Mouse (Mus musculus) G1E (cell line): ENCODE measurements around the gene Rbm44. TPM values are rescaled to one million over a fixed set of nuclear protein-coding genes. Genes with fewer than 3 reads are reported as not detected.

ENCODE experiments used
- ATAC-seq: 2 replicates; pipeline ENCODE4 v1.8.0; 2016; ENCODE audit warnings: mild to moderate bottlenecking; ENCODE audit not compliant: insufficient number of reproducible peaks, poor library complexity, low FRiP score, severe bottlenecking; ENCODE audit errors: extremely low read depth
- DNase-seq: peaks from one replicate; pipeline ENCODE4 v3.0.0; 2012; ENCODE audit warnings: low spot score
- H3K27me3 ChIP-seq: 2 replicates; pipeline ENCODE4 v1.6.1; 2012; ENCODE audit warnings: mild to moderate bottlenecking, low read length, inconsistent platforms; ENCODE audit not compliant: insufficient read depth
- H3K36me3 ChIP-seq: replicated peaks from 2 replicates; pipeline ENCODE3; 2012; ENCODE audit warnings: mild to moderate bottlenecking, inconsistent platforms
- H3K4me1 ChIP-seq: 2 replicates; pipeline ENCODE4 v1.6.1; 2012; ENCODE audit warnings: low read depth, low read length, inconsistent platforms, mixed read lengths; ENCODE audit not compliant: insufficient read depth
- H3K4me3 ChIP-seq: 2 replicates; pipeline ENCODE4 v1.5.1; 2012; ENCODE audit warnings: low read depth, mild to moderate bottlenecking, inconsistent platforms, low read length, moderate library complexity, mixed read lengths
- H3K9me3 ChIP-seq: replicated peaks from 2 replicates; pipeline ENCODE4 v1.6.1; 2012; ENCODE audit warnings: inconsistent platforms
- CTCF ChIP-seq: IDR thresholded peaks from 2 replicates; pipeline ENCODE4 v1.5.1; 2012; ENCODE audit warnings: low read depth, low read length, inconsistent platforms, mixed read lengths
- GATA1 ChIP-seq: IDR thresholded peaks from 2 replicates; pipeline ENCODE4 v1.6.1; 2012; ENCODE audit warnings: borderline replicate concordance, low read length, inconsistent platforms, mixed read lengths
- GATA2 ChIP-seq: IDR thresholded peaks from 2 replicates; pipeline ENCODE4 v1.6.1; 2012; ENCODE audit warnings: low read depth, low read length, inconsistent platforms, borderline replicate concordance
- POLR2AphosphoS5 ChIP-seq: IDR thresholded peaks from 2 replicates; pipeline ENCODE4 v1.6.1; 2012; ENCODE audit warnings: low read depth, low read length, inconsistent platforms; ENCODE audit not compliant: insufficient replicate concordance
- TAL1 ChIP-seq: conservative IDR thresholded peaks from 2 replicates; pipeline ENCODE4 v1.6.1; 2012; ENCODE audit warnings: low read depth, low read length, inconsistent platforms, mixed read lengths
- polyA plus RNA-seq: library from polyadenylated mRNA; stranded (reverse); fragments of >175 nt; gene quantifications from 2 replicates; pipeline ENCODE4 v1.2.3, GENCODE M21; 2012
- total RNA-seq, 2 experiments: library from RNA; stranded (forward) in 1 of 2; stranded (reverse) in 1 of 2; fragments of 200-1000 nt in 1 of 2; fragments of >200 nt in 1 of 2; fragmentation: Nextera tagmentation in 1 of 2; gene quantifications; 2 replicates each; pipeline ENCODE4 v1.2.3; 2014 to 2017

The Rbm44 gene
- total and polyA plus RNA-seq, 3 experiments, result 0.27 TPM; not detected in 2

DNA sequence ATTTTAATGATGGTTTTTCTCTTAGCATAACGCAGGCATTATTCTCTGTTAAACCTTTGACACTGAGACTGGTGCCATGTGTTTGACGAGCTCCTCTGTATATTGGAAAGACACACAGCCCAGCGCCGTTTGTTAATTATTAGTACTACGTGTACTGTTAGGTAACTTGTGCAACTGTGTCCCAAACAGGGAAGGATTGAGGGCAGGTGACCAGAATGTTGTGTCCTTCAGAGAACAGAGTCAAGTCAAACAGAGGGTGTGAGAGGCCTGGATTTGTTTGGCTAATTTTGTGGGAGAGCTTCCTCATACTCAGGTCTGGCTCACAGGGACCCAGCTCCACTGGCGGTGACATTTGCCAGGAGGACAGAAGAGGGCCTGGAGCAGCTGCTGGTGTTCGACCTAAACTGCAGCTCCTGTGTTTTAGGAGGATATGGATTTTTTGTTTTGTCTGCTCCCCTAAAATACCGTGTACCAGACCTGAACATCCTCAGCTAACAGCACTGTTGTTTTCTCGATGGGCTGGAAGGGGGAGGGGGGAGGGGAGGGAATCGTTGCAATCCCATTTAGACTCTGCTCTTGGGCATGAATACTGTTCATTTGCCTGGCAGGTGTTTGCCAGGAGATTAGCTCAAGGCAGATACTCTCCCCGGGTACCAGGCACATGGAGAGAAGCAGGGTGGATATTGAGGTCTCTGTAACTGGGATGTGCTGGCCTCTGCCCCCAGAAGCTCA lies 43.0 kb upstream of the Rbm44 start:
- no peak for TF ChIP-seq CTCF
- TF ChIP-seq GATA2, result no peak
- no peak for TF ChIP-seq POLR2AphosphoS5
- TF ChIP-seq GATA1, result no peak
- no peak for TF ChIP-seq TAL1
- ATAC-seq, result no peak
- Histone ChIP-seq H3K36me3 (no peaks in the 10 kb centered on the region), H3K4me3 (no peak overlapping the region), H3K27me3 (no peaks in the 10 kb centered on the region), H3K9me3 (peaks cover 73% of the 10 kb centered on the region), H3K4me1 (no peaks in the 10 kb centered on the region)
- no peak for DNase-seq

DNA sequence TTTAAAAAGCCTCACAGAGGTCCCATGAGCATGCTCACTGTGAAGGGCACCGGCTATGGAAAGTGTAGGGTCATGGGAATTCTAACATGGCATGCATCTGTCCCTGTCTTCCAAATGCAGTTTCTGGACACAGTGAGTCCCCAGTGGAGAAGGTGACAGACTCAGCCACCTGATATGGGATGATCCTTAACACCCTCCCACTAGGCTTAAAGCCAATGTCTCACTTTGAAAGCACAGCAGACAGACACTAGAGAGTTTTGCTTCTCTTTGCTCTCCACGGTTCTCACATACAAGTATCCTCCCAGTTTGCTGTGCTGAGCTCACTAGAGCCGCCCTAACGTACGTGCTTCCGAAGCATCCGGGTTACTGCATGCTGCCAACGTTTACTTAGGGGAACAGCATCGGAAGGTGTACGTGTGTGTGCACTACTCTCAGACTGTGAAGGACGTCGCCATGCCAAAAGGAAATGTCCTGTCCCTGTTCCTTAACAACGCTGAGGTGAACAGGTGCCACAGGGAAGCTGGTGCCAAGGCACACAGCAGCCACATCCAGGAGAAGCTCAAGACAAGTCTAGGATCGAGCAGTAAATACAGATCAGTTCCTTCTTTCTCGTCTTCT lies 41.4 kb upstream of the Rbm44 start:
- no peaks in the 10 kb centered on the region for H3K36me3 ChIP-seq
- H3K27me3 ChIP-seq, result no peaks in the 10 kb centered on the region
- H3K4me1 ChIP-seq, result no peaks in the 10 kb centered on the region
- DNase-seq, result no peak
- H3K9me3 ChIP-seq, result peaks cover 71% of the 10 kb centered on the region
- H3K4me3 ChIP-seq, result no peak overlapping the region
- no peak for ATAC-seq
- TF ChIP-seq POLR2AphosphoS5 (no peak), CTCF (no peak), GATA2 (no peak), GATA1 (no peak), TAL1 (no peak)

DNA sequence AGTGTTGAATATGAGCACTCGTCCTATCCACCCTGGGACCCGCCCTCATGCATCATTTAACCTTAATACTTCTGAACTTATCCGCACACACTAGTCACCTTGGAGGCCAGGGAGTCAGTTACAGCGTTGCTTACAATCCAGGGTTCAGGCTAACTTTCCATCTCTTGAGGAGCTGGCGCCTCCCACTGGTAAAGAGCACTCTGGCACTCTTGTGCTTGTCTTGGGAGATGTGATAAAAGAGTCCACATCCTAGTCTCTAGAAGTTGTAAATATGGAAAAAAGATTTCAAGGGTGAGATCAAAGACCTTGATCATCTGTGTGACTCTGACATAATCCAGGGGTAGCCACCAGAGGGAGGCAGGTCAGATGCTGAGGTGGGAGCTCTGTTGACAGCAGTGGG lies 37.3 kb upstream of the Rbm44 start:
- Histone ChIP-seq H3K27me3 (no peaks in the 10 kb centered on the region), H3K4me1 (no peaks in the 10 kb centered on the region), H3K4me3 (no peak overlapping the region), H3K36me3 (no peaks in the 10 kb centered on the region), H3K9me3 (peaks cover 56% of the 10 kb centered on the region)
- ATAC-seq (no peak), DNase-seq (no peak)
- TF ChIP-seq GATA2 (no peak), CTCF (no peak), GATA1 (no peak), TAL1 (no peak), POLR2AphosphoS5 (no peak)

DNA sequence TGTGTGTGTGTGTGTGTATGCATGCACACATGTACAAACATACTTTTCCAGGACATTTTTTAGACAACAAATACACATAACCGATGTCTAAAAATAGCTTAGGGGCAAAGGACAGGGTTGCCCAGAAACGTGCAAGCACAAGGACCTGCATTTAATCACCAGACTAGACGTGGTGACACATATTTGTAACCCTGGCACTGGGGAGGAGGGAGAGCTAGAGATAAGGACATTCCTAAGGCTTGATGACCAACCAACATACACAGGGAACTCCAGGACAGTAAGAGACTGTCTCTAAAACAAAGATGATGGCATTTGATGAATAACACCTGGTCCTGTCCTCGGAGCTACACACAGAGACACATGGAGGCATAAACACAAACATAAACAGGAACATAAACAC lies 35.6 kb upstream of the Rbm44 start:
- TF ChIP-seq POLR2AphosphoS5 (no peak), GATA1 (no peak), GATA2 (no peak), CTCF (no peak), TAL1 (no peak)
- ATAC-seq (no peak), DNase-seq (no peak)
- no peaks in the 10 kb centered on the region for H3K4me1 ChIP-seq
- H3K9me3 ChIP-seq, result peaks cover 53% of the 10 kb centered on the region
- no peaks in the 10 kb centered on the region for H3K36me3 ChIP-seq
- no peaks in the 10 kb centered on the region for H3K27me3 ChIP-seq
- H3K4me3 ChIP-seq, result no peak overlapping the region

DNA sequence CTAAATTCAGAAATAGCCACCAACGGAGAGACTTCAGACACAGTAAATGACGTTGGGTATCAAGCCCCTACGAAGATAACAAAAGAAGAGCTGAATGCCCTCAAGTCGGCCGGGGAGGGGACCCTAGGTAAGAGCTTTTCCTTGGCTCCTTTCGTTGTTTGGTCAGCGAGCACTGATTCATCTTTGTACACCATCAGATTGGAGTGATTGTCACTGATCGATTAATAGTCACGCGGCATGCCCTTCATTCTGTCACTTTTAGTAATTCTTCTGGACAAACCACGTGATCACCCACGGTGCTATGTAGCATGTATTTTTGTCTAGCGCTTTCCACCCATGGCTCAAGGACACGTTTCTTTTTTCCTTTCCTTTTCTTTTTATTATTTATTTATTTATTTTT lies 32.7 kb upstream of the Rbm44 start:
- H3K4me3 ChIP-seq, result no peak overlapping the region
- no peaks in the 10 kb centered on the region for H3K4me1 ChIP-seq
- H3K36me3 ChIP-seq, result no peaks in the 10 kb centered on the region
- TF ChIP-seq TAL1 (no peak), POLR2AphosphoS5 (no peak), GATA1 (no peak), GATA2 (no peak), CTCF (no peak)
- no peaks in the 10 kb centered on the region for H3K27me3 ChIP-seq
- DNase-seq (no peak), ATAC-seq (no peak)
- peaks cover 53% of the 10 kb centered on the region for H3K9me3 ChIP-seq

DNA sequence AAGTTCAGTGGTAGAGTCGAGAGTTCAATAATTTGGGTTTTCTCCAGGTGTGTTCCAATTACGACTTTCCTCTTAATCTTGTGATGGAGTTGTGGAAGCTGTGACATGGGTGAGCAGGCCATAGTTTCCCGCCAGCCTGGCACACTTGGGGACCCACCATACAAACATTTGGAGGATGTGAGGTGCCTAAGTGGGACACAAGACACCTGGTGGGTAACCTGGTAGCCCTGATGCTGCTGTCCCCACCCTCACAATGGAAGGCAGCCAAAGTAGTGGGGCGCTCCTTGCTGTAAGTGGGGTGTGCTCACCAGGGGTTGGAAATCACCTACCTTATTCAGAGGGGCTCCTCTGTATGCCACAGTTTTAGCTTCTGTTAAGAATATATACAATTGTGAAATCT lies 32.3 kb upstream of the Rbm44 start:
- Histone ChIP-seq H3K9me3 (peaks cover 49% of the 10 kb centered on the region), H3K4me1 (no peaks in the 10 kb centered on the region), H3K36me3 (no peaks in the 10 kb centered on the region), H3K27me3 (no peaks in the 10 kb centered on the region), H3K4me3 (no peak overlapping the region)
- ATAC-seq (no peak), DNase-seq (no peak)
- TF ChIP-seq CTCF, result no peak
- TF ChIP-seq GATA2, result no peak
- no peak for TF ChIP-seq TAL1
- no peak for TF ChIP-seq GATA1
- TF ChIP-seq POLR2AphosphoS5, result no peak

DNA sequence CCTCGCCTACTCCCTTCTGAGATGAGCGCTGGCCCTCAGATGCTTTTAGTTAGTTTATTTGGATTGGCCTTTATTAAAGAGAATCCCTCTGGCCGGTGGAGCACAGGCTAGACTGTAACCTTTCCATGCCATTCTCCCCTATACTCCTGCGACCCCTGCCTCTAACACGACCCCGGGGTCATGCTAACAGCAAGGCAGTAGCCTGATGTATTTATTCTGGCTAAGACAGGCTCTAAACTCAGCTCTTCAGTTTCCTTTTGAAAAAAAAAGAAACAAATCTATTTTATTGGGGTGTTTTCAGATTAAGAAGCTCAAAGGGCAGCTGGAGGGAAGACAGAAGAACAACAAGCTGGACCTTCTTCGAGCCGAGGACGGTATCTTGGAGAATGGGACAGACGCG lies 22.8 kb upstream of the Rbm44 start:
- TF ChIP-seq CTCF, result no peak
- TF ChIP-seq TAL1, result no peak
- no peak for TF ChIP-seq GATA2
- TF ChIP-seq POLR2AphosphoS5, result no peak
- TF ChIP-seq GATA1, result no peak
- H3K36me3 ChIP-seq, result no peaks in the 10 kb centered on the region
- no peak overlapping the region for H3K4me3 ChIP-seq
- no peaks in the 10 kb centered on the region for H3K4me1 ChIP-seq
- no peak for ATAC-seq
- H3K27me3 ChIP-seq, result no peaks in the 10 kb centered on the region
- H3K9me3 ChIP-seq, result peaks cover 66% of the 10 kb centered on the region
- no peak for DNase-seq
